In the genomic region with DNA sequence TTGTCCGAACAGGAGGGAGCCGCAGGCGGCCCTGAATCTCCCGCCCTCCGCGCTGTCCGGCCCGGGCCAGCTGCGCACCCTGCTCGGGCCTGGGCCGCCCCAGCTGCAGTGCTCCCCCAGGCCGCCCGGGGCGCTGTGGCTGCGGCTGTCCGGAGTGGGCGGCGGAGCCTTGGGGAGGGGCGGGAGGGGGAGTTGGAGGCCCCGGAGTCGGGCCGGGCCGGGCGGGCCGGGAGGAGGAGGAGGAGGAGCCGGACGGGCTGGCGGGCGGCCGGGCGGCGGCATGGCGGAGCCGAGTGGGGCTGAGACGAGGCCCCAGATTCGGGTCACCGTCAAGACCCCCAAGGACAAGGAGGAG, we compare ENCODE assay signal across 8 mouse cellular contexts. TPM values are rescaled to one million over a fixed set of nuclear protein-coding genes. Genes with fewer than 3 reads are reported as not detected.
DNase-seq lines count a peak whose midpoint lies in the region; ATAC-seq and TF ChIP-seq lines count a peak whose summit lies in the region.

A gene (plus strand): TSS at position 234 of the 355 bp plus-strand sequence.

- TF ChIP-seq EP300 in ES-Bruce4 (IDR thresholded peaks at IDR 0.05; ENCODE audit: insufficient read depth, low read depth, low read length) = no peak

- H3K27me3 ChIP-seq in ES-Bruce4 (ENCODE audit: control insufficient read depth, insufficient read depth, low read length, poor library complexity, severe bottlenecking) = no peaks in the 10 kb centered on the region
- H3K27me3 ChIP-seq in forebrain, postnatal 0 days (ENCODE audit: insufficient read depth, low read length) = no peaks in the 10 kb centered on the region
- H3K27me3 ChIP-seq in lung, embryonic 14.5 days (ENCODE audit: insufficient read depth, low read length) = no peaks in the 10 kb centered on the region

- no peaks in the 10 kb centered on the region for H3K9me3 ChIP-seq in ES-Bruce4 (replicated peaks; ENCODE audit: control insufficient read depth, insufficient read depth, low read length, poor library complexity, severe bottlenecking)
- no peaks in the 10 kb centered on the region for H3K9me3 ChIP-seq in forebrain, postnatal 0 days (ENCODE audit: low read length)
- no peaks in the 10 kb centered on the region for H3K9me3 ChIP-seq in lung, embryonic 14.5 days (ENCODE audit: low read depth, low read length)

- H3K4me2 ChIP-seq in forebrain, postnatal 0 days (ENCODE audit: low read depth) = peak within 1 kb of the TSS; percentile 90
- peak within 1 kb of the TSS; percentile 92 for H3K4me2 ChIP-seq in lung, embryonic 14.5 days

- DNase-seq in c-Kit-positive CD71-positive TER-119-positive erythroid progenitor cells, embryonic 14.5 days (ENCODE audit: low spot score) = peak; percentile 83
- peak; percentile 92 for DNase-seq in forebrain, postnatal 0 days
- DNase-seq in heart, postnatal 36 days = peak; percentile 97 to 98
- DNase-seq in layer of hippocampus, adult 2 months (ENCODE audit: low spot score in 2 of 2) = peak; percentile 82 to 92
- DNase-seq in lung, embryonic 14.5 days = peak; percentile 93
- peak; percentile 89 for DNase-seq in testis, postnatal 14 days (ENCODE audit: low spot score)

- peak within 1 kb of the TSS; percentile 100 for H3K9ac ChIP-seq in ES-Bruce4 (ENCODE audit: low read depth, poor library complexity, severe bottlenecking)
- H3K9ac ChIP-seq in forebrain, postnatal 0 days = peak within 1 kb of the TSS; percentile 92
- H3K9ac ChIP-seq in lung, embryonic 14.5 days = peak within 1 kb of the TSS; percentile 88

- peak within 1 kb of the TSS; percentile 89 for H3K27ac ChIP-seq in ES-Bruce4 (ENCODE audit: insufficient read depth, low read length)
- peak within 1 kb of the TSS; percentile 96 for H3K27ac ChIP-seq in forebrain, postnatal 0 days (ENCODE audit: low read depth, low read length)
- peak within 1 kb of the TSS; percentile 99 for H3K27ac ChIP-seq in layer of hippocampus, adult 2 months
- H3K27ac ChIP-seq in lung, embryonic 14.5 days (ENCODE audit: low read depth) = peak within 1 kb of the TSS; percentile 99

- ATAC-seq in forebrain, postnatal 0 days = peak; percentile 83
- peak; percentile 92 for ATAC-seq in lung, embryonic 14.5 days (ENCODE audit: insufficient read depth)
- ATAC-seq in neutrophil, adult 5-6 weeks (ENCODE audit: extremely low read depth, insufficient number of reproducible peaks, low FRiP score, poor library complexity, severe bottlenecking) = peak; percentile 62

- TF ChIP-seq CTCF in ES-Bruce4 (IDR thresholded peaks at IDR 0.05; ENCODE audit: low read depth, low read length) = peak; percentile 45
- peak; percentile 78 for TF ChIP-seq CTCF in forebrain, postnatal 0 days (IDR thresholded peaks at IDR 0.05; ENCODE audit: low read depth)
- peak; percentile 84 for TF ChIP-seq CTCF in layer of hippocampus, adult 2 months (conservative IDR thresholded peaks at IDR 0.05)
- peak; percentile 63 for TF ChIP-seq CTCF in lung, embryonic 14.5 days (IDR thresholded peaks at IDR 0.05; ENCODE audit: low read depth)

- 2% methylated on average over 30 of the region's 37 CpGs for WGBS in forebrain, postnatal 0 days
- under 1% methylated on average over 30 of the region's 37 CpGs for WGBS in lung, embryonic 14.5 days

- peaks cover 4% of the 10 kb centered on the region for H3K4me1 ChIP-seq in ES-Bruce4 (ENCODE audit: control insufficient read depth, insufficient read depth, low read length)
- peaks cover 12% of the 10 kb centered on the region; the same call in 1 of the 2 replicates for H3K4me1 ChIP-seq in forebrain, postnatal 0 days (ENCODE audit: insufficient read depth)
- H3K4me1 ChIP-seq in lung, embryonic 14.5 days (ENCODE audit: insufficient read depth) = 0 out of 2 replicates have a peak, but pooled peaks cover 7% of the 10 kb centered on the region

- H3K36me3 ChIP-seq in ES-Bruce4 (ENCODE audit: control insufficient read depth, insufficient read depth, low read length, poor library complexity, severe bottlenecking) = peaks cover 27% of the 10 kb centered on the region
- peaks cover 20% of the 10 kb centered on the region for H3K36me3 ChIP-seq in forebrain, postnatal 0 days (ENCODE audit: insufficient read depth)
- peaks cover 32% of the 10 kb centered on the region for H3K36me3 ChIP-seq in lung, embryonic 14.5 days (ENCODE audit: insufficient read depth)

- intact Hi-C loops in heart, postnatal 36 days (cut with DNase I) = loop anchor here (2.0 to 10.0 kb wide), 3 partner anchors 23 to 1701 kb away; a partner anchor contains a TSS

- peak within 1 kb of the TSS; percentile 99 for H3K4me3 ChIP-seq in ES-Bruce4 (ENCODE audit: low read depth, low read length)
- H3K4me3 ChIP-seq in forebrain, postnatal 0 days (ENCODE audit: low read depth, low read length) = peak within 1 kb of the TSS; percentile 85
- peak within 1 kb of the TSS; percentile 98 for H3K4me3 ChIP-seq in layer of hippocampus, adult 2 months
- peak within 1 kb of the TSS; percentile 91 for H3K4me3 ChIP-seq in lung, embryonic 14.5 days (ENCODE audit: low read depth, low read length)

- TF ChIP-seq POLR2A in ES-Bruce4 (IDR thresholded peaks at IDR 0.05; ENCODE audit: insufficient read depth, low read length) = no peak

RNA-seq across cellular contexts. Expression of the gene that starts here (rescaled TPM):
- 118 and 133 TPM in 2 replicates for polyA plus RNA-seq in ES-Bruce4 (2011; ENCODE audit: insufficient read depth, insufficient read length, low read depth, missing spikeins)
- 102 and 116 TPM in 2 replicates for total RNA-seq in forebrain, postnatal 0 days (2014; rRNA removed)
- polyA plus RNA-seq in forebrain, postnatal 0 days (2015; fragmentation: Nextera tagmentation; extraction: Ambion mirVana) = 29.3 and 30.8 TPM in 2 replicates
- total RNA-seq in heart, postnatal 36 days (2021) = 10 to 100 TPM; 65.0 to 75.6 TPM
- 100 to 1,000 TPM; 110 to 116 TPM for total RNA-seq in layer of hippocampus, adult 2 months (2021)
- 64.9 and 68.5 TPM in 2 replicates for polyA plus RNA-seq in lung, embryonic 14.5 days (2014; fragmentation: Nextera tagmentation; extraction: Ambion mirVana)
- 25.3 and 26.3 TPM in 2 replicates for total RNA-seq in neutrophil, adult 5-6 weeks (2017)

Comparison
In these comparisons a context has a peak if more than half of its experiments do, and no peak if none do; other contexts are left out.
1. Peak in every context shown above with its lines: DNase-seq, ATAC-seq, H3K4me3 ChIP-seq and H3K27ac ChIP-seq.